Mouse (Mus musculus) lung, embryonic 14.5 days (tissue): ENCODE results near the gene Myl6. TPM values are rescaled to one million over a fixed set of nuclear protein-coding genes. Genes with fewer than 3 reads are reported as not detected.

Experiments used
- ATAC-seq: fragments of 200-750 bp; cut with Nextera tagmentation; 2 replicates; pipeline ENCODE4 v1.8.0; 2017; ENCODE audit warnings: mild to moderate bottlenecking, moderate TSS enrichment, moderate library complexity; ENCODE audit not compliant: insufficient read depth
- DNase-seq: peaks from one replicate; pipeline ENCODE4 v3.0.0-alpha.2; 2015
- H3K27ac ChIP-seq: fragments of 300-500 bp; sonication (generic); 2 replicates; pipeline ENCODE4 v1.5.1; 2014; ENCODE audit warnings: low read depth, mild to moderate bottlenecking, moderate library complexity
- H3K27me3 ChIP-seq: fragments of 300-500 bp; sonication (generic); 2 replicates; pipeline ENCODE4 v1.6.1; 2014; ENCODE audit warnings: low read length, control low read depth; ENCODE audit not compliant: insufficient read depth
- H3K36me3 ChIP-seq: fragments of 300-500 bp; sonication (generic); 2 replicates; pipeline ENCODE4 v1.6.1; 2014; ENCODE audit warnings: control low read depth; ENCODE audit not compliant: insufficient read depth
- H3K4me1 ChIP-seq: fragments of 300-500 bp; sonication (generic); 2 replicates; pipeline ENCODE4 v1.6.1; 2014; ENCODE audit warnings: antibody characterized with exemption, control low read depth; ENCODE audit not compliant: insufficient read depth
- H3K4me2 ChIP-seq: fragments of 300-500 bp; sonication (generic); 2 replicates; pipeline ENCODE4 v1.6.1; 2014; ENCODE audit warnings: mild to moderate bottlenecking
- H3K4me3 ChIP-seq: fragments of 300-500 bp; sonication (generic); 2 replicates; pipeline ENCODE4 v1.5.1; 2014; ENCODE audit warnings: low read depth, low read length
- H3K9ac ChIP-seq: fragments of 300-500 bp; sonication (generic); 2 replicates; pipeline ENCODE4 v1.6.1; 2014
- H3K9me3 ChIP-seq: fragments of 300-500 bp; sonication (generic); 2 replicates; pipeline ENCODE4 v1.6.1; 2016; ENCODE audit warnings: low read depth, low read length, control low read depth
- CTCF ChIP-seq: IDR thresholded peaks from 2 replicates; pipeline ENCODE4 v1.5.1; 2016; ENCODE audit warnings: antibody characterized with exemption, low read depth
- WGBS: fragments of 180-500 bp; shearing (Covaris S2); extraction: QIAGEN DNeasy Blood & Tissue Kit; methylation state at CpG from one replicate; pipeline ENCODE4 v1.1.7; 2014; 5-methylcytosine and 5-hydroxymethylcytosine counted together
- microRNA-seq: library from miRNA; unstranded; fragments of <30 nt; microRNA quantifications from one replicate; pipeline ENCODE4, GENCODE M21; 2016; ENCODE audit warnings: borderline number of aligned reads
- polyA plus RNA-seq: library from polyadenylated mRNA; unstranded; fragments of >200 nt; fragmentation: Nextera tagmentation; extraction: Ambion mirVana; gene quantifications from 2 replicates; pipeline ENCODE4 v1.2.1, GENCODE M21; 2014

The Myl6 gene
- polyA plus RNA-seq, 1 experiment from 2014 or later: 1,238 TPM

GRCm38 (mm10) chr10:128445407-128445806, 48.5 kb downstream of the Myl6 start:
- Histone ChIP-seq H3K9me3 (no peaks in the 10 kb centered on the region), H3K4me2 (no peak overlapping the region), H3K27me3 (no peaks in the 10 kb centered on the region), H3K4me3 (no peak overlapping the region), H3K4me1 (no peaks in the 10 kb centered on the region), H3K9ac (no peak overlapping the region), H3K27ac (no peak overlapping the region), H3K36me3 (peaks cover 19% of the 10 kb centered on the region)
- no peak for DNase-seq
- ATAC-seq: no peak
- no peak for TF ChIP-seq CTCF
- 65% methylated on average over 4 of the region's 4 CpGs for WGBS

- Histone ChIP-seq H3K9me3 (no peaks in the 10 kb centered on the region), H3K4me1 (no peaks in the 10 kb centered on the region), H3K36me3 (peaks cover 29% of the 10 kb centered on the region), H3K4me2 (no peak overlapping the region), H3K27ac (no peak overlapping the region), H3K4me3 (no peak overlapping the region), H3K9ac (no peak overlapping the region), H3K27me3 (no peaks in the 10 kb centered on the region)
- ATAC-seq (no peak), DNase-seq (no peak)
- TF ChIP-seq CTCF: no peak
- WGBS: 51% methylated on average over 6 of the region's 6 CpGs
Observed at GRCm38 (mm10) chr10:128444354-128444753, 49.6 kb downstream of the Myl6 start.

DNA sequence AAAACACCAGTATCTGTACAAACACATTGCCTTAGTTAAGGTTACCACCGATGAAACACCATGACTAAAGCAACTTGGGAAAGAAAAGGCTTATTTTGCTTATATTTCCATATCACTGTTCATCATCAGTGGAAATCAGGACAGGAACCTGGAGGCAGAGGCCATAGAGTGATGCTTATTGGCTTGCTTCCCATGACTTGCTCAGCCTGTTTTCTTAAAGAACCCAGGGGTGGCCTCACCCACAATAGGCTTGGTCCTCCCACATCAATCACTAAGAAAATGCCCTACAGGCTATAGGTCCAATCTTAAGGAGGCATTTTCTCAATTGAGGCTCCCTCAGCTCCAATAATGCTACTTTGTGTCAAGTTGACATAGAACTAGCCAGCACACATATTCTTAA, 51.2 kb downstream of the Myl6 start:
- Histone ChIP-seq H3K9ac (no peak overlapping the region), H3K27me3 (no peaks in the 10 kb centered on the region), H3K36me3 (peaks cover 45% of the 10 kb centered on the region), H3K9me3 (no peaks in the 10 kb centered on the region), H3K27ac (no peak overlapping the region), H3K4me3 (no peak overlapping the region), H3K4me2 (no peak overlapping the region), H3K4me1 (no peaks in the 10 kb centered on the region)
- no peak for DNase-seq
- no peak for TF ChIP-seq CTCF
- no peak for ATAC-seq
- WGBS: 86% methylated on average over 1 of the region's 1 CpGs

- Histone ChIP-seq H3K27ac (no peak overlapping the region), H3K9me3 (no peaks in the 10 kb centered on the region), H3K9ac (no peak overlapping the region), H3K36me3 (peaks cover 57% of the 10 kb centered on the region), H3K27me3 (no peaks in the 10 kb centered on the region), H3K4me1 (no peaks in the 10 kb centered on the region), H3K4me3 (no peak overlapping the region), H3K4me2 (no peak overlapping the region)
- TF ChIP-seq CTCF: no peak
- no peak for ATAC-seq
- 88% methylated on average over 10 of the region's 10 CpGs for WGBS
- DNase-seq: no peak
Observed at GRCm38 (mm10) chr10:128441324-128442119, 52.4 kb downstream of the Myl6 start.

Small RNA genes within 50 kb of the gene (microRNA-seq; reads per million reads assigned to microRNA genes)
- gene Mir6916 (not detected), gene Mir8105 (not detected)

Other genes with a start within 250 kb of the Myl6 start
- gene Apon, start 240.0 kb downstream of the Myl6 start, polyA plus RNA-seq: 0.18 and 0.67 TPM in 2 replicates
- not detected in 2 replicates for gene Apof, start 225.5 kb downstream of the Myl6 start, polyA plus RNA-seq
- gene Stat2, start 223.6 kb downstream of the Myl6 start, polyA plus RNA-seq: 13.1 and 13.8 TPM in 2 replicates
- gene Il23a, start 195.4 kb downstream of the Myl6 start, polyA plus RNA-seq: 0.17 and 0.41 TPM in 2 replicates
- gene Pan2, start 190.8 kb downstream of the Myl6 start, polyA plus RNA-seq: 33.4 and 36.2 TPM in 2 replicates
- 317 and 336 TPM in 2 replicates for gene Cnpy2, start 171.7 kb downstream of the Myl6 start, polyA plus RNA-seq
- gene Cs, start 156.4 kb downstream of the Myl6 start, polyA plus RNA-seq: 205 and 211 TPM in 2 replicates
- 12.8 and 14.5 TPM in 2 replicates for gene Coq10a, start 125.1 kb downstream of the Myl6 start, polyA plus RNA-seq
- 15.8 and 17.0 TPM in 2 replicates for gene Ankrd52, start 117.0 kb downstream of the Myl6 start, polyA plus RNA-seq
- gene Slc39a5, start 92.9 kb downstream of the Myl6 start, polyA plus RNA-seq: 0.18 TPM in 1 of 2 replicates, not detected in the other
- gene Nabp2, start 82.7 kb downstream of the Myl6 start, polyA plus RNA-seq: 77.1 and 83.1 TPM in 2 replicates
- 32.8 and 33.5 TPM in 2 replicates for gene Rnf41, start 82.5 kb downstream of the Myl6 start, polyA plus RNA-seq
- gene Smarcc2, start 34.9 kb downstream of the Myl6 start, polyA plus RNA-seq: 81.1 and 89.6 TPM in 2 replicates
- 3.0 and 4.4 TPM in 2 replicates for gene Myl6b, start 4.5 kb upstream of the Myl6 start, polyA plus RNA-seq
- gene Esyt1, start 31.7 kb upstream of the Myl6 start, polyA plus RNA-seq: 21.5 and 23.0 TPM in 2 replicates
- 11.0 and 14.5 TPM in 2 replicates for gene Zc3h10, start 53.6 kb upstream of the Myl6 start, polyA plus RNA-seq
- gene Rpl41, start 55.2 kb upstream of the Myl6 start, polyA plus RNA-seq: 4,697 and 4,895 TPM in 2 replicates
- gene Pa2g4, start 71.8 kb upstream of the Myl6 start, polyA plus RNA-seq: 240 and 244 TPM in 2 replicates
- gene Erbb3, start 95.5 kb upstream of the Myl6 start, polyA plus RNA-seq: 20.2 and 22.9 TPM in 2 replicates
- 1,029 and 1,115 TPM in 2 replicates for gene Rps26, start 132.6 kb upstream of the Myl6 start, polyA plus RNA-seq
- 2.0 and 3.5 TPM in 2 replicates for gene Ikzf4, start 151.8 kb upstream of the Myl6 start, polyA plus RNA-seq
- gene Suox, start 179.9 kb upstream of the Myl6 start, polyA plus RNA-seq: 9.3 and 9.8 TPM in 2 replicates
- 63.6 and 66.8 TPM in 2 replicates for gene Rab5b, start 202.1 kb upstream of the Myl6 start, polyA plus RNA-seq
- gene Pmel, start 210.1 kb upstream of the Myl6 start, polyA plus RNA-seq: 1.4 TPM in 2 replicates
- gene Cdk2, start 210.9 kb upstream of the Myl6 start, polyA plus RNA-seq: 105 and 109 TPM in 2 replicates